Mouse (Mus musculus) c-Kit-negative CD71-positive TER-119-positive erythroid progenitor cells, embryonic 14.5 days (primary cell): Measurements from ENCODE around the gene Luc7l2.
"Not testable (repeated sequence)": the region's sequence is repeated elsewhere in the genome, so short reads cannot be mapped to it uniquely, and the experiment has no call there.

Experiments
- DNase-seq: peaks from one replicate; pipeline ENCODE4 v3.0.0-alpha.2; 2013; ENCODE audit warnings: low read depth, low spot score

Luc7l2 gene

GRCm38 (mm10) chr6:38551062-38551988 is at the start of gene Luc7l2:
TSS of gene Luc7l2 (plus strand) at chr6:38551334.
- peak; percentile 94 for DNase-seq

GRCm38 (mm10) chr6:38512096-38512495 is 39.0 kb upstream of the Luc7l2 start:
- no peak for DNase-seq

- no peak for DNase-seq
Measured at GRCm38 (mm10) chr6:38512830-38513229, 38.3 kb upstream of the Luc7l2 start.

DNA sequence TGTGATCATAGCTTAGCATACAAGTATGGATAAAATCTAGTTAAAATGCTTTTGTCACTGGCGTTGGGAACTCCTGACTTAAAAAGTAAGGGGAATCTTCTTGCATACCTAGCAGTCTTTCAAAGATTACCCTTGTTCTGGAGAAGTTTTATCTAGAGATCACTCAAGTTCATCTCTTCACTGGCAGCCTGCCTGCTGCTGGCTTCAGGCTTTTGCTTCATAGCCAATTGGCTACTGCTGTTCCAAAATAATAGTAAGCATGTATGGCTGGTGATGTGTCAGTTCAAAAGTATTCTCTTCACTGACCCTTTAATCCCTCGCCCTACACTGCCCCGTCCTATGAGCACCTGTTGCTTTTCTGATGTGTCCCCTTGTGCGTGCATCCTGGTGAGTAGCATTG is 35.9 kb upstream of the Luc7l2 start:
- no peak for DNase-seq

- DNase-seq, result peak; percentile 20
Measured at GRCm38 (mm10) chr6:38523851-38524250, 27.3 kb upstream of the Luc7l2 start.

DNA sequence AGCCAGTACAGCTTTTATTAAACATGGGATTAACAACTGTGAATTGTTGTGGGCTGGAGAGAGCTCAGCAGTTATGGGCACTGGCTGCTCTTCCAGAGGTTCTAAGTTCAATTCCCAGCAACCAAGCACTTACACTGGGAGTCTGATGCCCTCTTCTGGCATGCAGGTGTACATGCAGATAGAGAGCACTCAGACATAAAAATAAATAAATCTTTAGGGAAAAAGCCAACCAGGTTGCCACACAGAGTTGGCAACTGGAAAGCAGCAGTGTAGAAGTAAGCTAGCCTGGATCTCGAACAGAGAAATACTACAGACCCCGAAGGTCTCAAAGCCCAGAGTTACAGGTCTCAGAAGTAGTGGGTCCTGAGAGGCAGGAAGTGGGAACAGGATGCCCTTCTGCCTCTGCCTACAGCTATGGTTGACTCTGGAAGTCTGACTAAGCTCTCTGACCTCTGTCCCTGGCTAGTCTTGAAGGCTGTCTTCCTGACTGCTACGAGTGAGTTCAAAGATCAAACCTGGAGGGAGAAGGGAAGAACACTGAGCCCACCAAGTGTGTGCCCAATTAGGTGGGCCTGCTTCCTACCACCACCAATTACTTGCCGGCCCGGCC is 19.8 kb upstream of the Luc7l2 start:
- no peak for DNase-seq

DNA sequence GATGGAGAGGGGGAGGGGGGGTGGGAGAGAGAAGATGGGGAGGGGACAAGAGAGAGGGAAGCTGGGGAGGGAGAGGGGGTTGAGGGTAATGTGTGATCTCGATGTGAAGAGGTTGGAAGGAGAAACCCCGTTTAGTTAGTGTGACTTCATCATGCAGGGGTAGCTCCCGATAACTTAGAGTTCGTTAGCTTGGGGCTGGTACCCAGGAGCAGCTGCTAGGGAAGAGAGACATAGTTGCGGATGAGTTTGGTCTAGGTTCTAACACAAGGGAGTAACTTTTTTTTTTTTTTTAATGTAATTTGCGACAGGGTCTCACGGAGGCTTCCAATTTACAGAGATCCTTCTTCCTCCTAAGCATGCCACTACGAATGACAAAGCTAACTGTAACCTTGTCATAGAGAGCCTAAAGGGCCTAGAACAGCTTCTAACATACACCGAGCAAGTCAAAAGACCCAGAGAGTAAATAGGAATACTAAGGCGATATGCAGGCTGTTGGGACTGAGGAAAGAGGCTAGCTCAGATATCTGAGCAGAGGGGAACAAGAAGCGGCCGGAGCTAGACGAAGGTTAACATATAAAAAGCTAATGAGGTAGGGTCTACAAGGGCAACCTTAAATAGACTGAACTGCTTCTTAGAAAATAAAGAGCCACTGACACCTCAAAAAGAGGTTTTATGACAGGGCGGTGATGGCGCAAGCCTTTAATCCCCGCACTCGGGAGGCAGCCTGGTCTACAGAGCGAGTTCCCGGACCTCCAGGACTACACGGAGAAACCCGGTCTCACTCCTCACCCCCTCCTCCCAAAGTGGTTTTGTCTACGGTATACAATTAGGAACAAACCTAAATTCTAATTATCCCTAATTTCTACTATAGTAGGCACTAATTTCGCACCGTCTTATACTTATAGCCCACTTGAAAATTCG is 18.4 kb upstream of the Luc7l2 start:
- peak; percentile 37 for DNase-seq

DNA sequence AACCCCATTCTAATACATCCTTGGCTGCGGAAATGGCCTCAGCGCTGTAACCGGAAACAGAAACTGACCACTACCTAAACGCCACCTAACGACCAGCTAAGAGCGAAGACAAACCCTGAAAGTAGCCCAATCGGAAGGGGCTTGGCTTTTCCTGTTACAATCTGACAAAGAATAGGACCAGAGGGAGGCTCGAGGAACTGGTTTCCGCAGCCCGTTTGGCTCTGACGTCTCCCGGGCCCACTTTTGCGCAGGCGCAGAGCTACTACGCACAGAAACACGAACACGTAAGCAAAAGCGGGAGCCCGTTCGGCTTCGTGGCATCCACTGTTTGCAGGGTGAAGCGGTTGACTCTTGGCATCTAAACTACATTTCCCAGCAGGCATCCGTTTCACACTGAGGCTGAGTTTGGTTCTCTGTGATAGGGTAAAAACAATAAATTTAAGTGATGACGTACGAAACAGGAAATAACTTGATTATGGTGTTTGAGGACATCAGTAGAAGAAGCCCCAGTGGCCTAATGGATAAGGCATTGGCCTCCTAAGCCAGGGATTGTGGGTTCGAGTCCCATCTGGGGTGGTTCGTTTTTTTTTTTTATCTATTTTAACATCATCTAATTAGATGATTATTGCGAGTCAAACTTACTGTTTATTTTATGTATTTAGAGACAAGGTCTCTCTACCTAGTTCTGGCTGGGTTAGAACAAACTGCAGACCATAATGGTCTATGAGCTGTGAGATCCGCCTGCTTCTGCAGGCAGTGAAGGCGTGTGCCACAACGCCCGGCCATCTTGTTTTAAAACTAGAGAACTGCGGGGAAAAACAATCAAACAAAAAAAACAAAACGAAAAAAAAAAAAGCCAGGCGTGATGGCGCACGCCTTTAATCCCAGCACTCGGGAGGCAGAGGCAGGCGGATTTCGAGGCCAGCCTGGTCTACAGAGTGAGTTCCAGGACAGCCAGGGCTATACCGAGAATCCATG is 17.4 kb upstream of the Luc7l2 start, which contains the start of gene Fmc1:
Fmc1 (plus strand) TSS at position 75 of the 978 bp plus-strand sequence.
- DNase-seq, result peak; percentile 98

DNA sequence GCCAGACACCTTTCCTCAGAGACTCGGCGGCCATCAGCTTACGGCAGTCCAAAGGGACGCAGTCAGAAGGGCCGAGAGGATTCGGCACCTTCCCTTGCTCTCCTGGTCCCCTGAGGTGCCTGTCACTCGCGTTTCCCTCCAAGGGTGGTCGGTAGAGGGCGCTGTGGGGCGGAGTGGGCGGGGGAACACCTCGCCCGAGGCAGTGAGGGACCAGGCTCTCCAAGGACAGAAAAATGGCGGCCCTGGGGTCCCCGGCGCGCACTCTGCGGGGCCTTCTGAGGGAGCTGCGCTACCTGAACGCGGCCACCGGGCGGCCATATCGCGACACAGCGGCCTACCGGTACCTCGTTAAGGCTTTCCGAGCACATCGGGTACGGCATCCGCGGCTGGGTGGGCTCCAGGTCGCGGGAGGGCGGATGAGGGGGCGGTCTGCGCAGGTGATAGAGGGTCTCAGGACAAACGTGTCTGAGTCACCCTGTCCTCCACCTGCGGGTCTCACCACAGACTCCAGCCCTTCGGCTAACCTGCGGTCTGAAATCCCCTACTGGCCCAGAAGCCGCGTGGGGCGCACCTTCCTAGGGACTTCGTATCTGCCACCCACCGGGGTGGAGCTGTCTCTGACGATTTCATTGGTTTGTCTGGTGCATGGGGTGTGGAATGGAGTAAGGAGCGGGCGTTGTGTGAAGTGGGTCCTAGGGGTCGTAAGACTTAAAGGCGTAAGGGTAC is 16.3 kb upstream of the Luc7l2 start:
- peak; percentile 97 for DNase-seq

- no peak for DNase-seq
Measured at GRCm38 (mm10) chr6:38535366-38535690, 15.8 kb upstream of the Luc7l2 start.

GRCm38 (mm10) chr6:38535788-38536187 is 15.3 kb upstream of the Luc7l2 start:
- DNase-seq, result no peak

GRCm38 (mm10) chr6:38544141-38544540 is 7.0 kb upstream of the Luc7l2 start:
- DNase-seq, result not testable (repeated sequence)

DNA sequence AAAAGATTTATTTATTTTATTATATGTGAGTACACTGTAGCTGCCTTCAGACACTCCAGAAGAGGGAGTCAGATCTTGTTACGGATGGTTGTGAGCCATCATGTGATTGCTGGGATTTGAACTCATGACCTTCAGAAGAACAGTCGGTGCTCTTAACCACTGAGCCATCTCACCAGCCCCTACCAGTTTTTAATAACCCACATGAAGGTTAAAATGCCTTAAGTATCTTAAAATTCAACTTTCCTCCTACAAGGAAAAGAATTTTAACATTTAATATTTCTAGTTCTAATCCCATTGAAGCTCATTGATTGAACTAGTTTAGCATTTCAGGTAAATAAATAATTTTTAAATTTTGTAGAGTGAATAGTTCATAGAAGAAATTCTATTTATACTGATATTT is 4.1 kb upstream of the Luc7l2 start:
- DNase-seq, result not testable (repeated sequence)

DNA sequence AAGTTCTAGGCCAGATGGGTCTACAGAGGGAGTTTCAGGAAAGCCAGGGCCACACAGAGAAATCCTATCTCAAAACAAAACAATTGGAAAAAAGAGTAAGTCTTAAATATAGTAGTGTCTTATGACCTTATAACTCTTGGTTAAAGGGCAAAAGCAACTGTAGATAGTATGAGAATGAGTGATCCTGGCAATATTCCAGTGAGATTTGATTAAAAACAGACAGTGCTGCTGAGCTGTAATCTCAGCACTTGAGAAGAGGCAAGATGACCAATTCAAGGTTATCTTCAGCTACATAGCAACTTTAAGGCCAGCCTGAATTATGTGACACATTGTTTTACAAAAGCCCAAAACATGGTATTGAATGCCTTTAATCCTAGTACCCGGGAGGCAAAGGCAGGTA is 3.4 kb upstream of the Luc7l2 start:
- no peak for DNase-seq

GRCm38 (mm10) chr6:38548595-38548994 is 2.5 kb upstream of the Luc7l2 start:
- not testable (repeated sequence) for DNase-seq

DNA sequence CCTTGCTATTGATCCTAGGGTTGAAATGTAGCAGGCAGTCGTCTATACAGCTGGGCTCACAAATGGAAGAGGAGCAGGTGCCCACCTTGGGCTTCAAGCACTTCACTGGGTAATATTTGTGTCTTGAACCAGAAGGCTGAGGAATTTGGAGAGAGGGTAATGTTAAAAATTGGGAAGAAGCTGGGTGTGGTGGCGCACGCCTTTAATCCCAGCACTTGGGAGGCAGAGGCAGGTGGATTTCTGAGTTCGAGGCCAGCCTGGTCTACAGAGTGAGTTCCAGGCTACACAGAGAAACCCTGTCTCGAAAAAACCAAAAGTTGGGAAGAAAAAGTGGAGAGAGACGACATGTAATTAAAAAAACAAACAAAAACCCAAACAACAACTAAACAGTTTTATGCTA is 1.3 kb upstream of the Luc7l2 start:
- DNase-seq, result not testable (repeated sequence)

DNA sequence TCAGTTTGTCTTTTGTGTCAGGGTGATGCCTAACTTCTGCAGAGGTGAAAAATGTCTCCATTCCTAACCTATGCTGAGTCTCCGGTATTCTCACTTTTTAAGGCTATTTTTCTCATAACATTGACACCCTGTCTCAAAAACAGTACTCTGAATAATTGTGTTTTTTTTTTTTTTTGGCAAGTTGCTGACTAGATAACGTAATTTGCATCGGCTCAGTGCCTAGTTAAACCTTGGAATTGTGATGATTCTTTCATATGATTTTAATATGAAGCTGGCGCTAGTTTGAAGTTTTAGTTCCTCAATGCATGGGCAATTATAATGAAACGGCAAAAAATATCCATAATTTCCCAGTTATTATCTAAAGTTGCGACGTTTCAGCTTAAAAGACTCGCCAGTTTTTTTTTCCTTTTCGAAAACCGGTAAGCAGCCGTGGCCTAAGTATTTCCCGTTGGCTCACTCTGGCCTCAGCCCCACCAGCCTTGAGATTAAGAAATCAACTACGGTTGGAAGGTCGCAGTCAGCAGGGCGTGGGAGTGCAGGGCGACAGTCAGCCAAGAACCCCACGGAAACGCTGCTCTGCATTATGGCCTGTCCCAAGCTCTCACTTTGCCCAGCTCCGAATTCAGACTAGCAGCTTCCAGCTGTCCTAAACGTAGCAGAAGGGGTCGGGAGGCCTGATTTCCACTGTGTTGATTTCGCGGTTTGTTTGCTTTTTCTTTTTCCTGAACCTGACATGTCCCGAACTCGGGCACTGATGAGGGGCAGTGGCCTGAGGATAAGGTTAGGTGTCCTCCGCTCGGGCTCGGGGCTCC is 678 bp upstream of the Luc7l2 start:
- peak; percentile 69 for DNase-seq

DNA sequence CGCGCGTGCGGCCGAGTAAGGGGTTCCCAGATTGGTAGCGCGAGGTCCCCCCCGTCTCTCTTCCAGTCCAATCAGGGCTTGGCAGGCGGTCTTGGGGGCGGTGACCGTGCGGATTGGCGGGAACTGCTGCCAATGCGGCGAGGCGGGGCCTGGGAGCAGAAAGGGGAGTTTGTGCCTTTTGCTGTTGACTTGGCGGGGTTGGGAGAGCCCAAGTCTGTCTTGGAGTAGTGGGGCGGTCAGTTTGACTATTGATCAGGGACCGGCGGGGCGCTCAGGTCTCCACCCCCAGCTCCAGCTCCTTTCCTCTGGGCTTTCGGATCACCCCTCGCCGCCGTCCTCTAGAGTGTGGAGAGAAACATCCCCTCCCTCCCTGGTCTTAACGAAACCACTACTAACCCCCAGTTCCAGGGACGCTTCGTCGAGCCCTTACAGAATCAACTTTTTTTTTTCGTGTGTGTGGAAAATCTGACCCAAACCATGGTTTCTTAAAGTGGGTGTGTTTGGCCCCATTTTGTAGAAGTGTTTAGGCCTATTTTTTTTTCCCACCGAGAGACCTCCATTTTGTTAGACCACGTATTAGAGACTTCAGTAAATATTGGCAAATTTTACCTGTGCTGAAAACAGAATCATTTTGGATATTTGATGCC is 978 bp downstream of the Luc7l2 start:
- peak; percentile 92 for DNase-seq

GRCm38 (mm10) chr6:38552636-38553000 is 1.5 kb downstream of the Luc7l2 start:
- no peak for DNase-seq
